Mouse (Mus musculus): Measurements from ENCODE around the gene Pakap. TPM values are rescaled to one million over a fixed set of nuclear protein-coding genes. Genes with fewer than 3 reads are reported as not detected.

Gene Pakap
- polyA plus RNA-seq, 2 experiments: 0.51 TPM; not detected in 1

DNA sequence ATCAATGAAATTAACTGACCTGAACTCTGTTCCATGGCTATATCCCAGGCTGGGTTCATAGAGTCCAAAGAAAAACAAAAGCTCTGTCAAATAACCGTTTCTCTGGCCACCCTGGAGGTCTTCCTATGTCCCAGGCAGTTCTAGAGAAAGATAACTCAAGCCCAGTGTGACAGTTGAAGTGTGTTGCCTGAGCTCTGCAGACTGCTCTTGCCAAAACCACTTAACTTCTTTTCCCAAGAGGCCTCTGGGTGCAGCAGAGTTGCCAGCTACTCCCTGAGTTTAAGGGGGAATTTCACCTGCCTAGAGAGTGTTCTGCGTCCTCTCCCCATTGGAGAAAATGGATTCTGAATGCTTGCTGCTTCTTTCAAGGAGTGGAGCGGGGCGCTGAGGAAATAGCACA lies 24.8 kb downstream of the Pakap start:
- 74% methylated on average over 4 of the region's 4 CpGs for WGBS (ENCODE audit: insufficient replicate concordance)
- Histone ChIP-seq H3K9me3 (ENCODE audit: control insufficient read depth, low read length) (no peaks in the 10 kb centered on the region), H3K27ac (no peak overlapping the region), H3K9ac (replicated peaks) (no peak overlapping the region), H3K4me2 (ENCODE audit: low read depth) (no peak overlapping the region), H3K36me3 (replicated peaks; ENCODE audit: control insufficient read depth, insufficient read depth, low read depth) (no peaks in the 10 kb centered on the region), H3K27me3 (ENCODE audit: control insufficient read depth, insufficient read depth, low read length) (no peaks in the 10 kb centered on the region), H3K4me3 (ENCODE audit: insufficient read depth in 1 of 2, low read depth in 2 of 2, low read length in 2 of 2) (no peak overlapping the region), H3K4me1 (replicated peaks; ENCODE audit: control insufficient read depth in 2 of 2, insufficient read depth in 2 of 2, low read length in 1 of 2) (no peaks in the 10 kb centered on the region)
- TF ChIP-seq CTCF (IDR thresholded peaks at IDR 0.05; ENCODE audit: low read depth) (no peak), EP300 (IDR thresholded peaks at IDR 0.05; ENCODE audit: low read depth) (no peak)
- no peak for DNase-seq (ENCODE audit: low read depth in 3 of 3, low spot score in 3 of 3)
- no peak for ATAC-seq (ENCODE audit: insufficient read depth)

DNA sequence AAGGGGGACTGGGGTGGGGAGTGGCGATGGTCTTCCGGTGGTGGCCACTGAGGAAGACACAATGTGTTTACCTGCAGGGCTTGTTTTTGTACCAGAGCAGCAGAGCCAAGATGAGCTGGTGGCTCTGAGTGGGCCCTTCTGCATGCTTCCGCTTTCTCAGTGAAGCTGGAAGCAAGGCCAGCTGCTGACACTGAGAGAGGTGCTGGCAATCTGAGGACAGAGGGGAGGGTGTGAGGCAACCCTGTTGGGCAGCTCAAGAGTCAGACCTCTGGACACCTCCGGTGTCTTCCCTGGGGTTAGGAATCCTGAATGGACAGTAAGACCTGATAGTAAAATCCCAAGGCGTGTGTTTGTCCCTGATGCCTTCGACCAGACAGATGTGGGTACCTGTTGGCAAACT lies 32.0 kb downstream of the Pakap start:
- Histone ChIP-seq H3K27me3 (ENCODE audit: control insufficient read depth, insufficient read depth, low read length) (no peaks in the 10 kb centered on the region), H3K27ac (no peak overlapping the region), H3K36me3 (replicated peaks; ENCODE audit: control insufficient read depth, insufficient read depth, low read depth) (no peaks in the 10 kb centered on the region), H3K4me3 (ENCODE audit: insufficient read depth in 1 of 2, low read depth in 2 of 2, low read length in 2 of 2) (no peak overlapping the region), H3K4me1 (replicated peaks; ENCODE audit: control insufficient read depth in 2 of 2, insufficient read depth in 2 of 2, low read length in 1 of 2) (no peaks in the 10 kb centered on the region), H3K4me2 (ENCODE audit: low read depth) (no peak overlapping the region), H3K9ac (replicated peaks) (no peak overlapping the region), H3K9me3 (ENCODE audit: control insufficient read depth, low read length) (no peaks in the 10 kb centered on the region)
- ATAC-seq (ENCODE audit: insufficient read depth) (no peak), DNase-seq (ENCODE audit: low read depth in 3 of 3, low spot score in 3 of 3) (no peak)
- TF ChIP-seq CTCF (IDR thresholded peaks at IDR 0.05; ENCODE audit: low read depth) (no peak), EP300 (IDR thresholded peaks at IDR 0.05; ENCODE audit: low read depth) (no peak)
- 71% methylated on average over 6 of the region's 6 CpGs for WGBS (ENCODE audit: insufficient replicate concordance)

DNA sequence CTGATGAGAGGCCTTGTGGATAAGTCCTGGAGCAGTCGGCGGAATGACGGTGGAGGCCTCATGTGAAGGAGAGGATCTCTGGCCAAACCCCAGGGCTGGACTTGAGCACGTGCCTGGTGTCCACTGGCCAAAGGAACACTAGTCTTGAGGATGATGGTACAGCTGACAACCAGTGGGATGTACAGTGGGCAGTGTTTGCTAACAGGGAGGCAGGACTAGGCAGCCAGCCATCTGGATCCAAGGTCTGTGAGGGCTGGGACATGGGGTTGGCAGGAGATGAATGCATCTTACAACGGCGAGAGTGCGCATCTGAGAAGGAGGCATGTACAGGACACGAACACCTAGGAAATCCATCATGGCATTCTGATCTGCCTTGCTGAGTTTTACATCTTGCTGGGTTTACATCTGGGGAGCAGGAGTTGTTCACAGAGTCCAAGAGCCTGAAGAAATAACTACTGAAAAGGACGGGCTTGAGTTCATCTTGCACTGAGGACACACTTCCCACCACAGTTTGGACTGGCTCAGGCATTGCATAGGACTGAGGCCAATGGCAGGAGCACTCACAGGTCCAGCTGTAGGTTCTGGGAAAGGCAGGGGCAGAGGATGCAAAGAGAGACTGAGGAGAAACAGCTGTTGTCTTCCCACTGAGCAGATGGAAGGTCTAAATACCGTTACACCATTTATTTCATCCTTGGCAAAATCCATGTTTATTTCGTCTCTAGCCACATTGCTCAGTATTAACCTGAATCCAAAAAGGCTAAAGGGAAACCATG lies 32.9 kb downstream of the Pakap start:
- Histone ChIP-seq H3K36me3 (replicated peaks; ENCODE audit: control insufficient read depth, insufficient read depth, low read depth) (no peaks in the 10 kb centered on the region), H3K4me1 (replicated peaks; ENCODE audit: control insufficient read depth in 2 of 2, insufficient read depth in 2 of 2, low read length in 1 of 2) (no peaks in the 10 kb centered on the region), H3K4me2 (ENCODE audit: low read depth) (no peak overlapping the region), H3K27ac (no peak overlapping the region), H3K9me3 (ENCODE audit: control insufficient read depth, low read length) (no peaks in the 10 kb centered on the region), H3K4me3 (ENCODE audit: insufficient read depth in 1 of 2, low read depth in 2 of 2, low read length in 2 of 2) (no peak overlapping the region), H3K27me3 (ENCODE audit: control insufficient read depth, insufficient read depth, low read length) (no peaks in the 10 kb centered on the region), H3K9ac (replicated peaks) (no peak overlapping the region)
- ATAC-seq (ENCODE audit: insufficient read depth) (no peak), DNase-seq (ENCODE audit: low read depth in 3 of 3, low spot score in 3 of 3) (no peak)
- WGBS (ENCODE audit: insufficient replicate concordance): 73% methylated on average over 11 of the region's 11 CpGs
- TF ChIP-seq CTCF (IDR thresholded peaks at IDR 0.05; ENCODE audit: low read depth) (no peak), EP300 (IDR thresholded peaks at IDR 0.05; ENCODE audit: low read depth) (no peak)

- no peak overlapping the region for H3K9ac ChIP-seq (replicated peaks)
- H3K4me2 ChIP-seq (ENCODE audit: low read depth): no peak overlapping the region
- TF ChIP-seq EP300 (IDR thresholded peaks at IDR 0.05; ENCODE audit: low read depth): no peak
- no peak for TF ChIP-seq CTCF (IDR thresholded peaks at IDR 0.05; ENCODE audit: low read depth)
- no peak overlapping the region for H3K27ac ChIP-seq
- no peak for ATAC-seq (ENCODE audit: insufficient read depth)
- no peak overlapping the region for H3K4me3 ChIP-seq (ENCODE audit: insufficient read depth in 1 of 2, low read depth in 2 of 2, low read length in 2 of 2)
- no peaks in the 10 kb centered on the region for H3K27me3 ChIP-seq (ENCODE audit: control insufficient read depth, insufficient read depth, low read length)
- H3K4me1 ChIP-seq (replicated peaks; ENCODE audit: control insufficient read depth in 2 of 2, insufficient read depth in 2 of 2, low read length in 1 of 2): no peaks in the 10 kb centered on the region
- no peaks in the 10 kb centered on the region for H3K9me3 ChIP-seq (ENCODE audit: control insufficient read depth, low read length)
- H3K36me3 ChIP-seq (replicated peaks; ENCODE audit: control insufficient read depth, insufficient read depth, low read depth): no peaks in the 10 kb centered on the region
- WGBS (ENCODE audit: insufficient replicate concordance): 62% methylated on average over 9 of the region's 9 CpGs
- DNase-seq (ENCODE audit: low read depth in 3 of 3, low spot score in 3 of 3): no peak
Observed at GRCm38 (mm10) chr4:57601458-57601835, 33.5 kb downstream of the Pakap start.

- no peaks in the 10 kb centered on the region for H3K36me3 ChIP-seq (replicated peaks; ENCODE audit: control insufficient read depth, insufficient read depth, low read depth)
- no peak overlapping the region for H3K4me2 ChIP-seq (ENCODE audit: low read depth)
- H3K27me3 ChIP-seq (ENCODE audit: control insufficient read depth, insufficient read depth, low read length): no peaks in the 10 kb centered on the region
- H3K27ac ChIP-seq: no peak overlapping the region
- no peaks in the 10 kb centered on the region for H3K9me3 ChIP-seq (ENCODE audit: control insufficient read depth, low read length)
- DNase-seq (ENCODE audit: low read depth in 3 of 3, low spot score in 3 of 3) (no peak), ATAC-seq (ENCODE audit: insufficient read depth) (no peak)
- H3K4me3 ChIP-seq (ENCODE audit: insufficient read depth in 1 of 2, low read depth in 2 of 2, low read length in 2 of 2): no peak overlapping the region
- 71% methylated on average over 10 of the region's 10 CpGs for WGBS (ENCODE audit: insufficient replicate concordance)
- TF ChIP-seq EP300 (IDR thresholded peaks at IDR 0.05; ENCODE audit: low read depth): no peak
- TF ChIP-seq CTCF (IDR thresholded peaks at IDR 0.05; ENCODE audit: low read depth): no peak
- H3K9ac ChIP-seq (replicated peaks): no peak overlapping the region
- no peaks in the 10 kb centered on the region for H3K4me1 ChIP-seq (replicated peaks; ENCODE audit: control insufficient read depth in 2 of 2, insufficient read depth in 2 of 2, low read length in 1 of 2)
Observed at GRCm38 (mm10) chr4:57601903-57602617, 34.1 kb downstream of the Pakap start.

Measured in liver, embryonic 14.5 days (tissue).